Mouse (Mus musculus) midbrain, embryonic 15.5 days (tissue): ENCODE data around the gene Fibp. TPM values are rescaled to one million over a fixed set of nuclear protein-coding genes. Genes with fewer than 3 reads are reported as not detected.
A peak's percentile ranks its signal among the peaks of the same experiment; 100 is the strongest.

Source experiments
- ATAC-seq: fragments of 200-750 bp; cut with Nextera tagmentation; replicated peaks from 2 replicates; pipeline ENCODE4 v1.8.0; 2017; ENCODE audit warnings: moderate TSS enrichment
- H3K27ac ChIP-seq: fragments of 300-500 bp; sonication (generic); 2 replicates; pipeline ENCODE4 v1.5.1; 2015; ENCODE audit warnings: mild to moderate bottlenecking, inconsistent platforms
- H3K27me3 ChIP-seq: fragments of 300-500 bp; sonication (generic); replicated peaks from 2 replicates; pipeline ENCODE4 v1.6.1; 2015; ENCODE audit warnings: inconsistent platforms
- H3K36me3 ChIP-seq: fragments of 300-500 bp; sonication (generic); replicated peaks from 2 replicates; pipeline ENCODE4 v1.6.1; 2015; ENCODE audit warnings: inconsistent platforms
- H3K4me1 ChIP-seq: fragments of 300-500 bp; sonication (generic); 2 replicates; pipeline ENCODE4 v1.6.1; 2015; ENCODE audit warnings: inconsistent platforms
- H3K4me2 ChIP-seq: fragments of 300-500 bp; sonication (generic); 2 replicates; pipeline ENCODE4 v1.6.1; 2015; ENCODE audit warnings: inconsistent platforms, mild to moderate bottlenecking, moderate library complexity
- H3K4me3 ChIP-seq: fragments of 300-500 bp; sonication (generic); 2 replicates; pipeline ENCODE4 v1.5.1; 2015; ENCODE audit warnings: mild to moderate bottlenecking, inconsistent platforms
- H3K9ac ChIP-seq: fragments of 300-500 bp; sonication (generic); 2 replicates; pipeline ENCODE4 v1.6.1; 2015; ENCODE audit warnings: mild to moderate bottlenecking, inconsistent platforms
- H3K9me3 ChIP-seq: fragments of 300-500 bp; sonication (generic); 2 replicates; pipeline ENCODE4 v1.6.1; 2016; ENCODE audit warnings: inconsistent platforms
- WGBS: fragments of 180-500 bp; shearing (Covaris S2); methylation state at CpG from one replicate; pipeline ENCODE4 v1.1.7; 2015; ENCODE audit warnings: mixed read lengths; 5-methylcytosine and 5-hydroxymethylcytosine counted together
- polyA plus RNA-seq: library from polyadenylated mRNA; unstranded; fragments of >200 nt; fragmentation: Nextera tagmentation; extraction: Ambion mirVana; gene quantifications from 2 replicates; pipeline ENCODE4 v1.2.1, GENCODE M21; 2015

The Fibp gene
- polyA plus RNA-seq, 1 experiment from 2014 or later = 180 TPM

DNA sequence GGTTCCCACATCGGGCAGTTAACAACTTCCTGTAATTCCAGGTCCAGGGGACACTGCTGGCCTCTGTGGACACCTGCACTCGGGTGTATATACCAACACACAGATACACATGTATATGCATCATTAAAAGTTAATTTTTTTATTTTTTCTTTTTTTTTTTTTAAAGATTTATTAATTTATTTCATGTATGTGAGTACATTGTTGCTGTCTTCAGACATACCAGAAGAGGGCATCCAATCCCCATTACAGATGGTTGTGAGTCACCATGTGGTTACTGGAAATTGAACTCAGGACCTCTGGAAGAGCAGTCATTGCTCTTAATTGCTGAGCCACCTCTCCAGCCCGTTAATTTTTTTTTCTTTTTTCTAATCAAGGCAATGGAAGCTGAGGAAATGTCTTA is 12.4 kb downstream of the Fibp start:
- no peak for ATAC-seq
- Histone ChIP-seq H3K4me2 (no peak overlapping the region), H3K36me3 (no peaks in the 10 kb centered on the region), H3K4me1 (peaks cover 23% of the 10 kb centered on the region), H3K9ac (no peak overlapping the region), H3K27ac (no peak overlapping the region), H3K4me3 (no peak overlapping the region), H3K27me3 (no peaks in the 10 kb centered on the region), H3K9me3 (no peaks in the 10 kb centered on the region)
- WGBS = 81% methylated on average over 3 of the region's 3 CpGs

DNA sequence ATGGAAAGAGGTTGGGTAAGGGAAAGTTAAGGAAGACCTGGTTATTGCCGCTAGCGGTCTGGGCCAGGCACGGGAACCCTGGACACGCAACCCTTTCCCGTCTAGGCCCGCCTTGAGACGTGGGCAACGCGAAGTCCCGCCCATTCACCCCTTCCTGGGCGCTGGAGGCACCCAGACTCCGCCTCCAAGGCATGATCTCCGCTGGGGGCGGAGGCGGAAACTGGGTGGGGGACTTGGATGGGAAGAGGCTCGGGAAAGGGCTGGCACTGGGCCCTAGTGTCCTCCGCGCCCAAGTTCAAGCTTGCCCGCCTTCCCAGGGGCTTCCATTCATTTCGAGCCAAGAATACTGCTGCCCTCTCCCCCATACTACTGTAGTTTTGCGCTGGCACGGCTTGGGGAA is 13.3 kb downstream of the Fibp start, which contains the start of gene Efemp2:
Gene Efemp2, plus strand, starts transcription at position 235 of the 400 bp plus-strand sequence.
- Histone ChIP-seq H3K27ac (peak within 1 kb of the TSS; percentile 53), H3K27me3 (no peaks in the 10 kb centered on the region), H3K9ac (peak within 1 kb of the TSS; percentile 51), H3K4me1 (peaks cover 23% of the 10 kb centered on the region), H3K36me3 (no peaks in the 10 kb centered on the region), H3K9me3 (no peaks in the 10 kb centered on the region), H3K4me2 (peak within 1 kb of the TSS; percentile 87), H3K4me3 (peak within 1 kb of the TSS; percentile 51)
- peak; percentile 55; the same call in 1 of the 2 replicates for ATAC-seq
- WGBS = 2% methylated on average over 22 of the region's 22 CpGs

DNA sequence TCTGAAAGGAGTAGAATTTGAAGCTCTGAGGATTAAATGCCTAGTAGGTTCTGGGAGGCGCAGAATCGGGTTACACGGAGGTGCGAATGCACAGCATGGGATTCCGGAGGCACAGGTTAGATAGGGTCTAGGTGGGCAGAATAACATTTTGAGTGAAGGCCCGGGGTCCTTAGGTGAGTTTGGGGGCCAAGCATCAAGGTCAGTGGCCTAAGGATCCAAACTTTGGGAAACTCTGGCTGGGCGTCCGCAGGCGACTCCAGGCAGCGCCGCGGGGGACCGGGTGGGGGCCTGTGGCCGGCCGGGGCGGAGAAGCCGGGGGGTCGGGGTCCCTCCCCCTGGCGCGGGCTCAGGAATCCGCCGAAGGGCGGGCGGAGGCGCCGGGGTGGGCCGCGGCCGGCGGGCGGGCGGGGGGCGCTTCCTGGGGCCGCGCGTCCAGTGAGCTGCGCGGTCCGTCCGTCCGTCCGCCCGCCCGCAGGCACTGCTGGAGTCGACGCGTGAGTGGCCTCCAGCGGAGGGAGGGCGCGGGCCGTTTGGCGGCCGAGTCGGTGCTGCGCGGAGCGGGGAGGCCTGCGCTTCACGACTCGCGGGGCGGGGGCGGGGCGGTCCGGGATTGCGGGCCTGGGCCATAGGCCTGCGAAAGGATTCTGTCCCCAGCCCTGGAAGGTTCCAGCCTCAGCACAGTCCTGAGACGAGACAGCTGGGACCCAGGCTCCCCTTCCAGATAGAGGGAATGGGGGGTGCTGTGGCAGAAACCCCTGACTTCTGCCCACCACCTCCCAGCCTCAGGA is 14.1 kb downstream of the Fibp start:
- ATAC-seq = peak; percentile 70
- H3K9me3 ChIP-seq = no peaks in the 10 kb centered on the region
- peak overlapping the region; percentile 53 for H3K27ac ChIP-seq
- peak overlapping the region; percentile 51 for H3K4me3 ChIP-seq
- H3K4me2 ChIP-seq = peak overlapping the region; percentile 87
- WGBS = under 1% methylated on average over 61 of the region's 68 CpGs
- no peaks in the 10 kb centered on the region for H3K36me3 ChIP-seq
- H3K27me3 ChIP-seq = no peaks in the 10 kb centered on the region
- peaks cover 23% of the 10 kb centered on the region for H3K4me1 ChIP-seq
- H3K9ac ChIP-seq = peak overlapping the region; percentile 51

DNA sequence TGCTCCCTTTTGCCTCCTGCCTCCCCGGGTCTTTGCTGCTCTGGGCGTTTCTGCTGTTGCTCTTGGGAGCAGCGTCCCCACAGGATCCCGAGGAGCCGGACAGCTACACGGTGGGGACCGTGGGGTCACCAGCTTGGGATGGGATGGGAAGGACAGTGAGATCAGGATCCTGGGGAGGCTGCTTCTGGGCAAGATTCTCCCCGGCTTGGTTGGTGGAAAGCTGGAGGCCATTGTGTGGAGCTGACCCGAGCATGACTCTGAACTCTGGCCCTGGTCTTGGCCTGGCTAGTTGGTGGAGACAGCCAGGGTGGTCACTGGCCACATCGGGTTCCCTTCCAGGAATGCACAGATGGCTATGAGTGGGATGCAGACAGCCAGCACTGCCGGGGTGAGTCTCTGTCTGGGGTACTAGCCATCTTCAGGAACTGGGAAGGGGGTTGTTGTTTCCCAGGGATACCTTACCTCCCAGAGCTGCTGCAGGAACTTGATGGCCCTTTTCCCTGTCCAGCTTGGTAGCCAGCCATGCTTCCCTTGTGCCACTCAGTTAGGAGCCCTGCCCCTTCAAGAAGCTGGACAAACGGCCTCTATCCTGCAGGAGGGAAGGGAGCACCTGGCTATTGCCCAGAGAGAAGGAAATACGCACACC is 14.8 kb downstream of the Fibp start:
- Histone ChIP-seq H3K4me2 (peak overlapping the region; percentile 87), H3K4me3 (peak overlapping the region; percentile 51), H3K27me3 (no peaks in the 10 kb centered on the region), H3K27ac (peak overlapping the region; percentile 53), H3K36me3 (no peaks in the 10 kb centered on the region), H3K9me3 (no peaks in the 10 kb centered on the region), H3K4me1 (peaks cover 23% of the 10 kb centered on the region), H3K9ac (peak overlapping the region; percentile 51)
- 21% methylated on average over 13 of the region's 13 CpGs for WGBS
- ATAC-seq = peak; percentile 32; the same call in 1 of the 2 replicates

DNA sequence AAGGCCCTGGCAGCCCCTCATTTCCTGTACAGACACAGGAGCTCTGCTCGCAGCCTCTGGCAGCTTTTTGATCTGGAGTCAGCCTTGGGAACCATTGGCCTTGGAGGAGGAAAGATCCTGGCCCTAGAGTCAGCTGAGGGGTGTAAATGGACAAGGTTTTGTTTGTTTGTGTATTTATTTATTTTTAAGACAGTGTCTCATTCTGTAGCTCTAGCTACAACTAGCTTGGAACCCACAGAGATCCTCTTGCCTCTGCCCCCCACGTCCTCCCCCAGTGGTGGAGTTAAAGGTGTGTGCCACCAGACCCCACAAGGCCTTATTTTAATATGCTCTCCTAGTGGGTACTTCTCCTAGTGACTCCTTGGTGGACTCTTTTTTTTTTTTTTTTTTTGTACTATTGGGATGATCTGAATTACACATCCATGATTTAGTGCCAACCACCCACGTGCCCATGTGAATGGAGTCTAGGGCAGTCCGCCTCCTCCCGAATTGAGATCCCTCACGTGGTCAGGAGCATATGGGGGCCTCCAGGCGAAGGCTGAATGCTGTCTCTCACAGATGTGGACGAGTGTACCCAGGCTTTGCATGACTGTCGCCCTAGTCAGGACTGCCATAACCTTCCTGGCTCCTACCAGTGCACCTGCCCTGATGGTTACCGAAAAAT is 16.7 kb downstream of the Fibp start:
- H3K4me2 ChIP-seq = no peak overlapping the region
- H3K27me3 ChIP-seq = no peaks in the 10 kb centered on the region
- H3K9ac ChIP-seq = no peak overlapping the region

DNA sequence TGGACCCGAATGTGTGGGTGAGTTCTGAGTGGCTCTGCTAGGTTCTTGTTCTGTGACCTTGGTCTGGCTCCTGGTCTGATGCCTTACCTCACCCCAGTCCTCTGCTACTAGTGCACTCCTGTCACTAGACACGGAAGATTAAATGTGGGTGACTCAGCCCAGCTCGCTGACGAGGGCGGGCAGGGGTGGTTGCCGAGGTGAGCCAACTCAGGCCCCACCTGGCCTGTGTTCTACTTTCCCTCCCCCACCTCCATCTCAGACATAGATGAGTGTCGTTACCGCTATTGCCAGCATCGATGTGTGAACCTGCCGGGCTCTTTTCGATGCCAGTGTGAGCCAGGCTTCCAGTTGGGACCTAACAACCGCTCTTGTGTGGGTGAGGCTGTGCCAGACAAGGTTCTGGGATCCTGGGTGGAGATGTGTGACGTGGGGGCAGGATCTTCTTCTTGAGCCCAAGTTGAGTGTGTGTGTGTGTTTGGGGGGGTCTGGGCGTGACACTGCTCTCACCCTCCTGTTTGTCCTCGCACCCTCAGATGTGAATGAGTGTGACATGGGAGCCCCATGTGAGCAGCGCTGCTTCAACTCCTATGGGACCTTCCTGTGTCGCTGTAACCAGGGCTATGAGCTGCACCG is 17.4 kb downstream of the Fibp start:
- ATAC-seq = no peak
- Histone ChIP-seq H3K4me2 (no peak overlapping the region), H3K4me1 (peaks cover 23% of the 10 kb centered on the region), H3K9me3 (no peaks in the 10 kb centered on the region), H3K36me3 (peaks cover 6% of the 10 kb centered on the region; the same call in 1 of the 2 replicates), H3K9ac (no peak overlapping the region), H3K27ac (no peak overlapping the region), H3K27me3 (no peaks in the 10 kb centered on the region), H3K4me3 (no peak overlapping the region)
- 90% methylated on average over 18 of the region's 18 CpGs for WGBS

More for the DNA sequence above, 16.7 kb downstream of the Fibp start:
- no peaks in the 10 kb centered on the region for H3K9me3 ChIP-seq
- H3K4me1 ChIP-seq = peaks cover 23% of the 10 kb centered on the region
- H3K4me3 ChIP-seq = no peak overlapping the region
- 86% methylated on average over 10 of the region's 10 CpGs for WGBS
- no peak overlapping the region for H3K27ac ChIP-seq
- no peak for ATAC-seq
- no peaks in the 10 kb centered on the region; the same call in 1 of the 2 replicates for H3K36me3 ChIP-seq

DNA sequence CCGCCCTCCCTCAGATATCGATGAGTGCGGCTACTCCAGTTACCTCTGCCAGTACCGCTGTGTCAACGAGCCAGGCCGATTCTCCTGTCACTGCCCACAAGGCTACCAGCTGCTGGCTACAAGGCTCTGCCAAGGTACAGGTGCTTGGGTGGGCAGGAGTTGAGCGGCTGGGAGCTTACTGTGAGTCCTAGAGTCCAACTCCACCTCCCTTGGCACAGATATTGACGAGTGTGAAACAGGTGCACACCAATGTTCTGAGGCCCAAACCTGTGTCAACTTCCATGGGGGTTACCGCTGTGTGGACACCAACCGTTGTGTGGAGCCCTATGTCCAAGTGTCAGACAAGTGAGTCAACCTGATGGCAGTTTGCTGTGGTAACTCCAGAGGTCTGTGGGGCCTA is 19.6 kb downstream of the Fibp start:
- Histone ChIP-seq H3K4me1 (peaks cover 9% of the 10 kb centered on the region), H3K4me3 (no peak overlapping the region), H3K9ac (no peak overlapping the region), H3K9me3 (no peaks in the 10 kb centered on the region), H3K27me3 (no peaks in the 10 kb centered on the region), H3K4me2 (no peak overlapping the region), H3K27ac (no peak overlapping the region), H3K36me3 (peaks cover 13% of the 10 kb centered on the region; the same call in 1 of the 2 replicates)
- ATAC-seq = no peak
- 91% methylated on average over 10 of the region's 10 CpGs for WGBS

DNA sequence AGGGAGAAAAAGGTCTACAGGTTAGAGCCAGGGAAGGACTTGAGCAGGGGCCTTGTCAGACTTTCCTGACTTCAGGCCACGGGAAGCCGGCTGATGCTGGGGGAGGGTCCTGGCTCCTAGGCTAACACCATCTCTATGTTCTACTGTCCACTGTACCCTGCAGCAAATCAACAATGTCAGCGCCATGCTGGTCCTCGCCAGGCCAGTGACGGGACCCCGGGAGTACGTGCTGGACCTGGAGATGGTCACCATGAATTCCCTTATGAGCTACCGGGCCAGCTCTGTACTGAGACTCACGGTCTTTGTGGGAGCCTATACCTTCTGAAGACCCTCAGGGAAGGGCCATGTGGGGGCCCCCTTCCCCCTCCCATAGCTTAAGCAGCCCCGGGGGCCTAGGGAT is 21.0 kb downstream of the Fibp start:
- Histone ChIP-seq H3K9me3 (no peaks in the 10 kb centered on the region), H3K4me2 (no peak overlapping the region), H3K4me3 (no peak overlapping the region), H3K9ac (no peak overlapping the region), H3K36me3 (peaks cover 13% of the 10 kb centered on the region; the same call in 1 of the 2 replicates), H3K4me1 (peaks cover 2% of the 10 kb centered on the region), H3K27me3 (no peaks in the 10 kb centered on the region), H3K27ac (no peak overlapping the region)
- ATAC-seq = no peak
- WGBS = 94% methylated on average over 10 of the region's 10 CpGs

DNA sequence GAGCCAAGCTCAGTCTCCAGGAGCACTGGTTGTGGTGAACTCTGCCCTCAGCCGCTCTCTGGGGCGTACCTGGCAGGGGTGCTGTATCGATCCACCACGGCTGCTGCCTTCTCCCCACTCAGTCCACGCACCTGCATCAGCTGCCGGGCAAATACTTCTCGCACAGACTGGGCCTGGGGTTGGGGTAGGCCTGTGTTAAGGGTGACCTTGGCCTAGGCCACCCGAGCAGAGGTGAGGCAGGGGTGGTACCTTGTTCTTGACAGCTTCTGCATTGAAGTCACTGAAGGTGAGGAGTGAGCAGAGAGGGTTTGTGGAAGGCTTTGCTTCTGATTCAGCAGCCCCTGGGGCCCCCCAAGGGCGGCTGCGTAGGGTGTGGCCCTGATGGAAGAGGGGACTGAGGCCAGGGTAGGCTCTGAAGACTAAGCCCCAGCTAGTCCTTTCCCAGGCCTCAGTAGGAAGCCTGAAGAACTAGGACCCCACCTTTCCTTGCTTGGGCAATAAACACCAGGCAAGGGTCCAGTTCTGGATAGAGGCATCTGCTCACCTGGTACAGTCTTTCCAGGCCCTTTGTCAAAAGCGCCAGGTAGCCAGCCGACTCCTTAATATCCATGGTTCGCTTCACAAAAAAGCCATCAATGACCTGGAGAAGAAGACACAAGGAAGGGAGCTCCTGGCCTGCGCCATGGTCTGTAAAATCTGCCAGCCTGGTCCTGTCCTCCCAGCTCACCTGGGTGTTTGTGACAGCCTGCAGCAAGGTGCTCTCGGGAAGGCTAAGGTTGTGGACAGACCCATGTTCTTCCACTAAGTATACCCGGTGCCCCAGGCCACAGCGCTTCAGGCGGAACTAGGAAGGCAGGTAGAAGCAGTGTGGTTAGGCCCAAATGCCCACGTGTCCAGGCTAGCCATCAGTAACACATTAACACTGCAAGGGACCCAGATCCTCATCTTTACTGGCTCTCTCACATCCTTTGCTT is 23.3 kb downstream of the Fibp start:
- no peaks in the 10 kb centered on the region for H3K9me3 ChIP-seq
- H3K4me3 ChIP-seq = no peak overlapping the region
- H3K9ac ChIP-seq = no peak overlapping the region
- no peak overlapping the region for H3K27ac ChIP-seq
- ATAC-seq = no peak
- no peak overlapping the region for H3K4me2 ChIP-seq
- WGBS = 91% methylated on average over 19 of the region's 19 CpGs
- peaks cover 19% of the 10 kb centered on the region for H3K4me1 ChIP-seq
- no peaks in the 10 kb centered on the region for H3K27me3 ChIP-seq
- H3K36me3 ChIP-seq = peaks cover 13% of the 10 kb centered on the region; the same call in 1 of the 2 replicates

DNA sequence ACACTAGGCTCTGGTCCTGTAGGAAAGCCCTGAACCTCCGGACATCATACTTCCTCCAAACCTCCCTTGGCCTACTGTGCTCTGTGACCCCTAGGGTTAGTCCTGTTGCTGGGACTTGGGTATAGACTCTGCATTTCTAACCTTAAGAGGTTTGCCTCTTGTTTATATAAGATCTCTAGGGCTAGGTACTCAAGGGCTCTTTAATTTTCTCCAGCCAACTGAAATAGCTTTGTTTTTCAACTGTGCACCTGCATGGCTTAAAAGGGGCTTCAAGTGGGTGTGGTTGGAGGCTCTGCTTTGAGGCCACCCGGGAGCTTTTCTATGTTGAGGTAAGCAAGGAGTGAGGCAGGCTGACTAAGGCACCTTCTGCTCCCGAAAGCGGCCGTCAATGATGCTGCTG is 24.1 kb downstream of the Fibp start:
- Histone ChIP-seq H3K9ac (no peak overlapping the region), H3K9me3 (no peaks in the 10 kb centered on the region), H3K36me3 (peaks cover 13% of the 10 kb centered on the region; the same call in 1 of the 2 replicates), H3K27ac (no peak overlapping the region), H3K27me3 (no peaks in the 10 kb centered on the region), H3K4me3 (no peak overlapping the region), H3K4me1 (peaks cover 26% of the 10 kb centered on the region), H3K4me2 (no peak overlapping the region)
- 90% methylated on average over 5 of the region's 5 CpGs for WGBS
- ATAC-seq = no peak

DNA sequence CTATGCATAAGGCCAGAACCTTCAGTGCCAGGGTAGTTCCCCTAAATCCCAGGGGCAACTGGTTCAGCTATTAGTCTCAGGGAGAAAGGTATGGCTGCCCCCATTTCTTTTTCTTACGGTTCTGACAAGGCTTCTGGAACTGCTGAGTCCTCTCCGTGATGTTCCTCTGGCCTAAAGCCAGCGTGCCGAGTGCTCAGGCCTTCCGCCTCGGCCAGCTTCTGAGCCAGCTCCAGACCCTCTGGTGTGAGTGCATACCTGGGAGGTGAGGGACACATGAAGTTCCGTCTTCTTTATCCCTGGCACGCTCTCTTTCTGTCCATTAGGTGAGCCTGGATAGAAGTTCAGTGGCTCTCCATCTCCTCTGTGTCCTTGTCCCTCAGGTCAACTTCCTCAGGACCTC is 25.0 kb downstream of the Fibp start:
- peaks cover 32% of the 10 kb centered on the region for H3K4me1 ChIP-seq
- H3K27ac ChIP-seq = no peak overlapping the region
- H3K36me3 ChIP-seq = peaks cover 13% of the 10 kb centered on the region; the same call in 1 of the 2 replicates
- no peak overlapping the region for H3K4me2 ChIP-seq
- no peak overlapping the region for H3K4me3 ChIP-seq
- ATAC-seq = no peak
- 92% methylated on average over 8 of the region's 8 CpGs for WGBS
- H3K27me3 ChIP-seq = no peaks in the 10 kb centered on the region
- no peaks in the 10 kb centered on the region for H3K9me3 ChIP-seq
- H3K9ac ChIP-seq = no peak overlapping the region
